Mouse (Mus musculus) neural tube, embryonic 14.5 days (tissue): ENCODE measurements around the gene Wdpcp. TPM values are rescaled to one million over a fixed set of nuclear protein-coding genes. Genes with fewer than 3 reads are reported as not detected.

Experiments used
- ATAC-seq: fragments of 200-750 bp; cut with Nextera tagmentation; 2 replicates; pipeline ENCODE4 v1.8.0; 2017; ENCODE audit warnings: low read depth, mild to moderate bottlenecking, moderate TSS enrichment, moderate library complexity
- H3K27ac ChIP-seq: fragments of 300-500 bp; sonication (generic); 2 replicates; pipeline ENCODE4 v1.5.1; 2014; ENCODE audit warnings: low read depth, mild to moderate bottlenecking, control low read depth, low read length, moderate library complexity, mixed read lengths
- H3K27me3 ChIP-seq: fragments of 300-500 bp; sonication (generic); 2 replicates; pipeline ENCODE4 v1.6.1; 2014; ENCODE audit warnings: low read length; ENCODE audit not compliant: control insufficient read depth, insufficient read depth
- H3K36me3 ChIP-seq: fragments of 300-500 bp; sonication (generic); 2 replicates; pipeline ENCODE4 v1.6.1; 2014; ENCODE audit warnings: low read length, mixed read lengths; ENCODE audit not compliant: control insufficient read depth, insufficient read depth
- H3K4me1 ChIP-seq: fragments of 300-500 bp; sonication (generic); 2 replicates; pipeline ENCODE4 v1.6.1; 2014; ENCODE audit warnings: low read length; ENCODE audit not compliant: control insufficient read depth, insufficient read depth
- H3K4me2 ChIP-seq: fragments of 300-500 bp; sonication (generic); 2 replicates; pipeline ENCODE4 v1.6.1; 2014; ENCODE audit warnings: mild to moderate bottlenecking, low read depth, low read length, control low read depth
- H3K4me3 ChIP-seq: fragments of 300-500 bp; sonication (generic); 2 replicates; pipeline ENCODE4 v1.5.1; 2014; ENCODE audit warnings: low read depth, low read length, control low read depth, mixed read lengths
- H3K9ac ChIP-seq: fragments of 300-500 bp; sonication (generic); replicated peaks from 2 replicates; pipeline ENCODE4 v1.6.1; 2014; ENCODE audit warnings: low read depth, mild to moderate bottlenecking, control low read depth, low read length, mixed read lengths
- H3K9me3 ChIP-seq: fragments of 300-500 bp; sonication (generic); 2 replicates; pipeline ENCODE4 v1.6.1; 2016; ENCODE audit warnings: low read length; ENCODE audit not compliant: control insufficient read depth
- WGBS: fragments of 180-500 bp; shearing (Covaris S2); extraction: QIAGEN DNeasy Blood & Tissue Kit; methylation state at CpG from one replicate; pipeline ENCODE4 v1.1.7; 2014; 5-methylcytosine and 5-hydroxymethylcytosine counted together
- polyA plus RNA-seq: library from polyadenylated mRNA; unstranded; fragments of >200 nt; fragmentation: Nextera tagmentation; extraction: Ambion mirVana; gene quantifications from 2 replicates; pipeline ENCODE4 v1.2.1, GENCODE M21; 2014

Wdpcp gene
- polyA plus RNA-seq, 1 experiment from 2014 or later, result 10.5 TPM

DNA sequence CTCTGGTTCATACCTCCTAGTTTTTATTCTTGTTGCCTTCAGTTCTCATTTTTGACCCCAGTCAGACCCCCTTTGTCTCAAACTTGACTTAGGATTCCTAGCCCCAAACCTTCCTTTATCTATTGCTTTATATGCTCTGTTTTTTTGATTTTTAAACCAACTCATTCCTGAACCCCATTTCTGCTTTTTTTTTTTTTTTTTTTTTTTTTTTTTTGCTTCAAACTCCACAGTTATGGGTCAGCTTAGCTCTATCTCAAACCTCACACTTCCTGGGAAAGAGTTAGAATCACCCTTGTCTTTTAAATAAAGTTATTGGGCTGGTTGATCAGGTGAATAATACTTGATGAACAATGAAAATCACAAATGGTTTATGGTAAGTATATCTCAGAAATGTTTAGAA is 24.5 kb upstream of the Wdpcp start:
- H3K4me2 ChIP-seq, result no peak overlapping the region
- no peaks in the 10 kb centered on the region for H3K27me3 ChIP-seq
- no peak overlapping the region for H3K9ac ChIP-seq
- no peak for ATAC-seq
- H3K4me1 ChIP-seq, result no peaks in the 10 kb centered on the region
- no peak overlapping the region for H3K27ac ChIP-seq
- no peak overlapping the region for H3K4me3 ChIP-seq
- H3K36me3 ChIP-seq, result no peaks in the 10 kb centered on the region
- no peaks in the 10 kb centered on the region for H3K9me3 ChIP-seq

DNA sequence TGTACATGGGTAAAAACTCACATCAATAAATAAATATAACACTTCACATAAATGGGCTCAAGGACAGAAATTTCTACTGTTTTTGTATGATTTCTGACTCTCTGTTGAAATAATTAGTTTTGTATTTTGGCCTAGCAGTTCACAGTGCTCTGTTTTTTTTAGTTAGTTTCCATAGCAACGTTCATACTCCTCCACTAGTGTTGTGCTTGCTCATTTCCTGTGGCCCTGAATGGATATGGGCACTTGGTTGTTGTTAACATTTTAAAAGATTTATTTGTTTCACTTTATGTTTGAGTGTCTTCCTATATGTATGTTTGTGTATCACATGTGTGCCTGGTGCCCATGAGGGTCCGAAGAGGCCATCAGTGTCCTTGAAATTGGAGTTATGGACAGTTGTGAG is 23.0 kb upstream of the Wdpcp start:
- no peak for ATAC-seq
- H3K4me2 ChIP-seq, result no peak overlapping the region
- H3K9ac ChIP-seq, result no peak overlapping the region
- H3K27ac ChIP-seq, result no peak overlapping the region
- no peaks in the 10 kb centered on the region for H3K36me3 ChIP-seq
- no peaks in the 10 kb centered on the region for H3K27me3 ChIP-seq
- H3K4me3 ChIP-seq, result no peak overlapping the region
- H3K9me3 ChIP-seq, result no peaks in the 10 kb centered on the region
- WGBS, result 92% methylated on average over 2 of the region's 2 CpGs
- no peaks in the 10 kb centered on the region for H3K4me1 ChIP-seq

- Histone ChIP-seq H3K4me2 (no peak overlapping the region), H3K36me3 (no peaks in the 10 kb centered on the region), H3K4me3 (no peak overlapping the region), H3K27me3 (no peaks in the 10 kb centered on the region), H3K9ac (no peak overlapping the region), H3K9me3 (no peaks in the 10 kb centered on the region), H3K27ac (no peak overlapping the region), H3K4me1 (no peaks in the 10 kb centered on the region)
- ATAC-seq, result no peak
- WGBS, result 89% methylated on average over 4 of the region's 4 CpGs
These were observed 22.3 kb upstream of the Wdpcp start for GRCm38 (mm10) chr11:21549754-21550153.

DNA sequence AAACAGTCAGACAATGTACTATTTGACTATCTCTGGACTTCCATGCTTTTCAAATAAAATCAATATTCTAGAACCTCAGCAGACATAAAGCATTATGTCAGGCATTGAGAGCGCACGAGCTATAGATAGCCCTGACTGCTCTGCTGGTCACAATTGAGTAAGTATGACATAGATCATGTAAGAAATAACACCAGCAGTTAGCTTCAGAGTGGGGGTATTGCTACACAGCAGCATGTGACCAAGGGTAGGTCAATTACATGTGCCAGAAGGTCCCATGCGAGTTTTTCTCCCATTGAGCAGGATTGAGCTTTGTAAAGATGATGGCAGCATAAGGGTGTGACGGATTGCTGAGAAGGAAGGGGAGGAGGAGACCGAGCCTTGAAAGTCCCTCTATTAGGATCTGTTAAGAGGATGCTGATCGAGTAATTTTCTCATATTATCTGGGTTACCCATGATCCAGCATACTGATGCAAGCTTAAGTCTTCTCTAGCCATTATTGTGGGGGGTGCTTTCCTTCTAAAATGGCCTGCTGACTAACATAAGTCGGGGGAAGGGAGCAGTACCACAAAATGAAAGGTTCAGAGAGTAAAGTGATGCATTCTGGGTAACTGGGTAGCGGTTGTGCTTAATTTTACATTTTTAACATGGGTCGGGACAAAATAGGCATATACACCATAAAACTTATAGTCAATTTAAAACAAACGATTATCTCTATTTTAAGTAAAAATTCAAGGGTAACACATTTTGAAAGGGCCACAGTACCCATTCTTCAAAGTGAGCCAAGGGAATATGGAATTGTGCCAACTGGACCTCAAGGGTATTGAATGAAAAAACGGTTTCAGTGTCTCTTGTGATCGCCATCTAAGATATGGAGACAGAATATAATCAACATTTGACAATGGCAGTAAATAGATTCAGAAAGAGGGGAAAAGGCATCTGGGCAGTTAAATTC is 21.5 kb upstream of the Wdpcp start:
- Histone ChIP-seq H3K9me3 (no peaks in the 10 kb centered on the region), H3K36me3 (no peaks in the 10 kb centered on the region), H3K27me3 (no peaks in the 10 kb centered on the region), H3K4me2 (no peak overlapping the region), H3K27ac (no peak overlapping the region), H3K4me3 (no peak overlapping the region), H3K9ac (no peak overlapping the region), H3K4me1 (no peaks in the 10 kb centered on the region)
- WGBS, result 80% methylated on average over 12 of the region's 12 CpGs
- ATAC-seq, result peak; percentile 21; the same call in 1 of the 2 replicates

GRCm38 (mm10) chr11:21552049-21552448 is 20.0 kb upstream of the Wdpcp start:
- Histone ChIP-seq H3K4me2 (no peak overlapping the region), H3K4me3 (no peak overlapping the region), H3K27ac (no peak overlapping the region), H3K9ac (no peak overlapping the region), H3K9me3 (no peaks in the 10 kb centered on the region), H3K27me3 (no peaks in the 10 kb centered on the region), H3K36me3 (peaks cover 3% of the 10 kb centered on the region; the same call in 1 of the 2 replicates), H3K4me1 (no peaks in the 10 kb centered on the region)
- 84% methylated on average over 3 of the region's 3 CpGs for WGBS
- no peak for ATAC-seq

GRCm38 (mm10) chr11:21559727-21560126 is 12.3 kb upstream of the Wdpcp start:
- Histone ChIP-seq H3K36me3 (peaks cover 36% of the 10 kb centered on the region), H3K27me3 (no peaks in the 10 kb centered on the region), H3K9me3 (no peaks in the 10 kb centered on the region), H3K4me3 (no peak overlapping the region), H3K4me2 (no peak overlapping the region), H3K4me1 (no peaks in the 10 kb centered on the region), H3K9ac (no peak overlapping the region), H3K27ac (no peak overlapping the region)
- ATAC-seq, result no peak
- 88% methylated on average over 11 of the region's 11 CpGs for WGBS

GRCm38 (mm10) chr11:21561347-21561746 is 10.7 kb upstream of the Wdpcp start:
- ATAC-seq, result no peak
- H3K4me1 ChIP-seq, result no peaks in the 10 kb centered on the region
- H3K36me3 ChIP-seq, result peaks cover 42% of the 10 kb centered on the region
- 97% methylated on average over 5 of the region's 5 CpGs for WGBS
- no peak overlapping the region for H3K27ac ChIP-seq
- H3K4me3 ChIP-seq, result no peak overlapping the region
- H3K9ac ChIP-seq, result no peak overlapping the region
- no peaks in the 10 kb centered on the region for H3K27me3 ChIP-seq
- no peak overlapping the region for H3K4me2 ChIP-seq
- no peaks in the 10 kb centered on the region for H3K9me3 ChIP-seq

DNA sequence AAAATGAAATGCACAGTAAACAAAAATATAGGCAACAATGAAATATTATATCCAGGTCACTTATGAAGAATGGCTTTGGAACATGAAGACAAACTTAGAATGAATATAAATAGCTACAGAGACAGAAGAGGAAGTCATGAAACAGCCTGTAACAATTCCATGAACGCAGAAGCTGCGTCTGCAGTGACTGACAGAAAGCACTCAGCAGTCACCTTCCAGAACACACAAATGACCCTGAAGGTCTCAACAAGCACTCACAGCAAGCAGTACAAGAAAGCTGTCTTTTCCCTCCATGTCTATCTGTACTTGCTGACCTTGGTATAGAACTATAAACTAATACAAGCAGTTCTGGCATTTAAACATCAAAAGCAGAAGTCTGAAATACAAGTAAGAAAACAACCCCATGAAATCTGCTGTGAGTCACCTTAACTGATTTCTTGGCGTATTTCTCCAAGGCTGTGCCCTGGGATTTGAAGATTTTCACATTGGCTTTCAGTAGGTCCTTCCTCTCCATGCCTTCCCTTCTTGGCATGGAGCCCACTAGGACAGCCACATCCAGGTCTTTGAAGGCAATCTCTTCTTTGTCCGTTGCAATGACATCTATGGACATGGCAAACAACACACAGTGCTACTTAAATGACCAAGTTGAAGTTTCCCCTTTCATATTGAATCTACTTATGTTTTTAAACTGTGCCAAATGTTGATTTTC is 8.3 kb upstream of the Wdpcp start:
- Histone ChIP-seq H3K4me3 (no peak overlapping the region), H3K9ac (no peak overlapping the region), H3K36me3 (peaks cover 28% of the 10 kb centered on the region), H3K27ac (no peak overlapping the region), H3K27me3 (no peaks in the 10 kb centered on the region), H3K9me3 (no peaks in the 10 kb centered on the region), H3K4me2 (no peak overlapping the region), H3K4me1 (peaks cover 3% of the 10 kb centered on the region; the same call in 1 of the 2 replicates)
- ATAC-seq, result no peak
- WGBS, result 87% methylated on average over 4 of the region's 4 CpGs
